Mouse (Mus musculus): ENCODE results near the gene Prr22. TPM values are rescaled to one million over a fixed set of nuclear protein-coding genes. Genes with fewer than 3 reads are reported as not detected.

Gene Prr22
- polyA plus RNA-seq (2012; rRNA removed) = 3.3 and 4.7 TPM in 2 replicates

DNA sequence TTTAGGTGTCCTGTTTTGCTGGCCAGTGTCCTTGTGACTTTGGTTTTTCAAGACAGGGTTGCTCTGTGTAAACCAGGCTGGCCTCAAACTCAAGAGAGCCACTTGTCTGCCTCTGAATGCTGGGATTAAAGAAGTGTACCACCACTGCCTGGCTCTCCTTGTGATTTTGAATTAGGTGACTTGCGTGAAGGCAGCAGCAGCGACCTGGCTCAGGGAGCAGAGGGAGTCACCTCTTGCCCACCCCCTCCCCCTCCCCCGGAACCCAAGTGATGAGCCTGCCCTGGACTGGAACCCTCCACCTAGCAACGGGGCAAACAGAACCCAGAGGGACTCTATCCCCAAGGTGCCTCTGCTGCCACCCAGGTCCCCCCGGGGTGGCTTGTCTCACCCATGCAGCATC, at the start of gene Prr22:
Gene Prr22 (plus strand): TSS at position 301 of the 400 bp plus-strand sequence.
- WGBS = 93% methylated on average over 5 of the region's 5 CpGs

GRCm38 (mm10) chr17:56722441-56722840, 47.6 kb upstream of the Prr22 start:
- 81% methylated on average over 5 of the region's 5 CpGs for WGBS
- TF ChIP-seq POLR2A (IDR thresholded peaks at IDR 0.05; ENCODE audit: low read depth, low read length) = no peak
- H3K27ac ChIP-seq (ENCODE audit: insufficient read depth, low read length) = no peak overlapping the region
- no peak for DNase-seq (ENCODE audit: low read depth in 1 of 2, low spot score in 2 of 2)
- no peaks in the 10 kb centered on the region for H3K27me3 ChIP-seq (ENCODE audit: control insufficient read depth, insufficient read depth, low read length)
- peaks cover 15% of the 10 kb centered on the region for H3K36me3 ChIP-seq (ENCODE audit: control insufficient read depth, insufficient read depth, low read length)
- no peak overlapping the region for H3K4me3 ChIP-seq (ENCODE audit: extremely low read depth, insufficient read depth, insufficient read length)
- peaks cover 8% of the 10 kb centered on the region; the same call in 1 of the 2 replicates for H3K4me1 ChIP-seq (ENCODE audit: control insufficient read depth, insufficient read depth, insufficient read length)

More for the DNA sequence above, at the start of gene Prr22:
- Histone ChIP-seq H3K27me3 (ENCODE audit: control insufficient read depth, insufficient read depth, low read length) (no peaks in the 10 kb centered on the region), H3K27ac (ENCODE audit: insufficient read depth, low read length) (no peak within 1 kb of the TSS), H3K4me1 (ENCODE audit: control insufficient read depth, insufficient read depth, insufficient read length) (peaks cover 5% of the 10 kb centered on the region; the same call in 1 of the 2 replicates), H3K4me3 (ENCODE audit: extremely low read depth, insufficient read depth, insufficient read length) (no peak within 1 kb of the TSS), H3K36me3 (ENCODE audit: control insufficient read depth, insufficient read depth, low read length) (peaks cover 32% of the 10 kb centered on the region)
- no peak for TF ChIP-seq CTCF (IDR thresholded peaks at IDR 0.05; ENCODE audit: extremely low read depth, insufficient read depth, insufficient read length, insufficient replicate concordance)
- TF ChIP-seq POLR2A (IDR thresholded peaks at IDR 0.05; ENCODE audit: low read depth, low read length) = no peak
- DNase-seq (ENCODE audit: low read depth in 1 of 2, low spot score in 2 of 2) = no peak

GRCm38 (mm10) chr17:56723419-56724161, 46.5 kb upstream of the Prr22 start:
- Histone ChIP-seq H3K4me1 (ENCODE audit: control insufficient read depth, insufficient read depth, insufficient read length) (peaks cover 5% of the 10 kb centered on the region; the same call in 1 of the 2 replicates), H3K36me3 (ENCODE audit: control insufficient read depth, insufficient read depth, low read length) (peaks cover 15% of the 10 kb centered on the region), H3K27me3 (ENCODE audit: control insufficient read depth, insufficient read depth, low read length) (no peaks in the 10 kb centered on the region), H3K27ac (ENCODE audit: insufficient read depth, low read length) (no peak overlapping the region), H3K4me3 (ENCODE audit: extremely low read depth, insufficient read depth, insufficient read length) (no peak overlapping the region)
- TF ChIP-seq CTCF (IDR thresholded peaks at IDR 0.05; ENCODE audit: extremely low read depth, insufficient read depth, insufficient read length, insufficient replicate concordance) (no peak), POLR2A (IDR thresholded peaks at IDR 0.05; ENCODE audit: low read depth, low read length) (no peak)
- no peak for DNase-seq (ENCODE audit: low read depth in 1 of 2, low spot score in 2 of 2)
- 89% methylated on average over 11 of the region's 11 CpGs for WGBS

- Histone ChIP-seq H3K36me3 (ENCODE audit: control insufficient read depth, insufficient read depth, low read length) (peaks cover 10% of the 10 kb centered on the region), H3K4me1 (ENCODE audit: control insufficient read depth, insufficient read depth, insufficient read length) (no peaks in the 10 kb centered on the region), H3K27me3 (ENCODE audit: control insufficient read depth, insufficient read depth, low read length) (no peaks in the 10 kb centered on the region), H3K27ac (ENCODE audit: insufficient read depth, low read length) (no peak overlapping the region), H3K4me3 (ENCODE audit: extremely low read depth, insufficient read depth, insufficient read length) (no peak overlapping the region)
- TF ChIP-seq CTCF (IDR thresholded peaks at IDR 0.05; ENCODE audit: extremely low read depth, insufficient read depth, insufficient read length, insufficient replicate concordance) (no peak), POLR2A (IDR thresholded peaks at IDR 0.05; ENCODE audit: low read depth, low read length) (no peak)
- 54% methylated on average over 7 of the region's 7 CpGs for WGBS
- no peak for DNase-seq (ENCODE audit: low read depth in 1 of 2, low spot score in 2 of 2)
Measured at GRCm38 (mm10) chr17:56727029-56727649, 42.9 kb upstream of the Prr22 start.

DNA sequence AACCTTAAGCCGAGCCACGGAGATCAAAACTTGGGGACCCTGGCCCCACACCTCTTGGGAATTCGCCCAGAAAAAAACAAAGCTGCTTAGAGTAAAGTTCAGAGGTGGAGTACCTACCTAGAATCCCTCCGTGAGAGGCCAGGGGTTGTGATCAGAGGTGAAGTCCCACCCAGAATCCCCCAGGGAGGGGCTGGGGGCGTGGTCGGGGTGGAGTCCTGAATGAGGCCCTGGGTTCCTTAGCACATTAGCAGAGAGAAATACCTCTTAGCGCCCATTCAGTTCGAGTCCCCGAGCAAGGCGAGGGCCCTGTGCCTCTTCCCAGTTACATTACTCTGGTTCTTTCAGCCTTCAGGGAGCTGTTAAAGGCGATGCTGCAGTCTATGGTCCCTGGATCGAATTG, 42.4 kb upstream of the Prr22 start:
- Histone ChIP-seq H3K27me3 (ENCODE audit: control insufficient read depth, insufficient read depth, low read length) (no peaks in the 10 kb centered on the region), H3K4me3 (ENCODE audit: extremely low read depth, insufficient read depth, insufficient read length) (no peak overlapping the region), H3K27ac (ENCODE audit: insufficient read depth, low read length) (no peak overlapping the region), H3K4me1 (ENCODE audit: control insufficient read depth, insufficient read depth, insufficient read length) (no peaks in the 10 kb centered on the region), H3K36me3 (ENCODE audit: control insufficient read depth, insufficient read depth, low read length) (peaks cover 9% of the 10 kb centered on the region)
- 33% methylated on average over 12 of the region's 12 CpGs for WGBS
- TF ChIP-seq CTCF (IDR thresholded peaks at IDR 0.05; ENCODE audit: extremely low read depth, insufficient read depth, insufficient read length, insufficient replicate concordance) = no peak
- TF ChIP-seq POLR2A (IDR thresholded peaks at IDR 0.05; ENCODE audit: low read depth, low read length) = no peak
- no peak for DNase-seq (ENCODE audit: low read depth in 1 of 2, low spot score in 2 of 2)

GRCm38 (mm10) chr17:56728117-56728516, 41.9 kb upstream of the Prr22 start:
- Histone ChIP-seq H3K27ac (ENCODE audit: insufficient read depth, low read length) (no peak overlapping the region), H3K4me1 (ENCODE audit: control insufficient read depth, insufficient read depth, insufficient read length) (no peaks in the 10 kb centered on the region), H3K27me3 (ENCODE audit: control insufficient read depth, insufficient read depth, low read length) (no peaks in the 10 kb centered on the region), H3K4me3 (ENCODE audit: extremely low read depth, insufficient read depth, insufficient read length) (no peak overlapping the region), H3K36me3 (ENCODE audit: control insufficient read depth, insufficient read depth, low read length) (peaks cover 5% of the 10 kb centered on the region; the same call in 1 of the 2 replicates)
- no peak for TF ChIP-seq CTCF (IDR thresholded peaks at IDR 0.05; ENCODE audit: extremely low read depth, insufficient read depth, insufficient read length, insufficient replicate concordance)
- no peak for TF ChIP-seq POLR2A (IDR thresholded peaks at IDR 0.05; ENCODE audit: low read depth, low read length)
- no peak for DNase-seq (ENCODE audit: low read depth in 1 of 2, low spot score in 2 of 2)
- 37% methylated on average over 12 of the region's 12 CpGs for WGBS

GRCm38 (mm10) chr17:56729151-56729550, 40.9 kb upstream of the Prr22 start:
- no peak for DNase-seq (ENCODE audit: low read depth in 1 of 2, low spot score in 2 of 2)
- H3K4me1 ChIP-seq (ENCODE audit: control insufficient read depth, insufficient read depth, insufficient read length) = no peaks in the 10 kb centered on the region
- TF ChIP-seq POLR2A (IDR thresholded peaks at IDR 0.05; ENCODE audit: low read depth, low read length) (no peak), CTCF (IDR thresholded peaks at IDR 0.05; ENCODE audit: extremely low read depth, insufficient read depth, insufficient read length, insufficient replicate concordance) (no peak)
- WGBS = 82% methylated on average over 6 of the region's 6 CpGs
- H3K27me3 ChIP-seq (ENCODE audit: control insufficient read depth, insufficient read depth, low read length) = no peaks in the 10 kb centered on the region
- no peak overlapping the region for H3K4me3 ChIP-seq (ENCODE audit: extremely low read depth, insufficient read depth, insufficient read length)
- H3K27ac ChIP-seq (ENCODE audit: insufficient read depth, low read length) = no peak overlapping the region
- no peaks in the 10 kb centered on the region for H3K36me3 ChIP-seq (ENCODE audit: control insufficient read depth, insufficient read depth, low read length)

Measured in spleen, adult 2 months (tissue).